Mouse (Mus musculus) gastrocnemius, adult 8-10 months (tissue): ENCODE measurements around the gene Pptc7. TPM values are rescaled to one million over a fixed set of nuclear protein-coding genes. Genes with fewer than 3 reads are reported as not detected.
A peak's percentile ranks its signal among the peaks of the same experiment; 100 is the strongest.

Experiments used
- DNase-seq, 2 experiments: peaks; one replicate each; pipeline ENCODE4 v3.0.0; 2022; ENCODE audit warnings: low spot score in 2 of 2
- total RNA-seq, 4 experiments: library from RNA; stranded (reverse); gene quantifications; 2 replicates each; pipeline ENCODE4 v1.2.4; 2022

Pptc7 gene
- 100 to 1,000 TPM in 2 of 4 experiments, 10 to 100 TPM in 2; 91.8 to 110 (median 100.0) TPM for total RNA-seq

DNA sequence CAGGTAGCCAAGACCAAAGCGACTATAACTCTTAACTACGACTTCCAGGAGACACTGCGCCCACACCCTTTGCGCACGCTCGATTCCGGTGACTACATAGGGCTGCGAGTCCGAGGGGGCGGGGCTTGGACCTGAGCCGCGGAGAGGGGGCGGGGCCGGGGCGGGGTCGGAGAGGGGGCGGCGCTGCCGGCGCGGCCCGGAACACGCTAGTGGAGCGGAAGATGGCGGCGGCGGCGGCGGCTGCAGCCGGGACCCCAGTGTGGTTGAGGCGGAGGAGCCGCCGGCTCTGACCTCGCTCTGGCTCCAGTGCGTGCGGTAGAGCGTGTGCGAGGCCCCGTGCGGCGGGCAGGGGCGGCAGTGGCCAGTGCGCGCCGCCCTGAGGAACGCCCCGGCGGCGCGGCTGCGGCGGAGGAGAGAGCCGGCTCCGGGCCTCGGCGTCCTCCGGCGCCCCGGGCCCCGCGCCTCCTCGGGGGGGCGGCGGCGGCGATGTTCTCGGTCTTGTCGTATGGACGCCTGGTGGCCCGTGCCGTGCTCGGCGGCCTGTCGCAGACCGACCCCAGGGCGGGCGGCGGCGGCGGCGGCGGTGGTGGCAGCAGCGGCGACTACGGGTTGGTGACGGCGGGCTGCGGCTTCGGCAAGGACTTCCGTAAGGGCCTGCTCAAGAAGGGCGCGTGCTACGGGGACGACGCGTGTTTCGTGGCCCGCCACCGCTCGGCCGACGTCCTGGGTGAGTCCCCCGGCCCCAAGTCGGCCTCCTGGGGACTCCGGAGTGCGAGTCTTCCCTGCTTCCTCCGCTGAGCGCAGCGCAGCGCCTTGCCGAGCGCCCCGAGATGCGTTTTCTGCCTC lies at the start of gene Pptc7:
Pptc7 (plus strand) TSS at position 183 of the 846 bp plus-strand sequence.
- peak; percentile 72 to 84 for DNase-seq

DNA sequence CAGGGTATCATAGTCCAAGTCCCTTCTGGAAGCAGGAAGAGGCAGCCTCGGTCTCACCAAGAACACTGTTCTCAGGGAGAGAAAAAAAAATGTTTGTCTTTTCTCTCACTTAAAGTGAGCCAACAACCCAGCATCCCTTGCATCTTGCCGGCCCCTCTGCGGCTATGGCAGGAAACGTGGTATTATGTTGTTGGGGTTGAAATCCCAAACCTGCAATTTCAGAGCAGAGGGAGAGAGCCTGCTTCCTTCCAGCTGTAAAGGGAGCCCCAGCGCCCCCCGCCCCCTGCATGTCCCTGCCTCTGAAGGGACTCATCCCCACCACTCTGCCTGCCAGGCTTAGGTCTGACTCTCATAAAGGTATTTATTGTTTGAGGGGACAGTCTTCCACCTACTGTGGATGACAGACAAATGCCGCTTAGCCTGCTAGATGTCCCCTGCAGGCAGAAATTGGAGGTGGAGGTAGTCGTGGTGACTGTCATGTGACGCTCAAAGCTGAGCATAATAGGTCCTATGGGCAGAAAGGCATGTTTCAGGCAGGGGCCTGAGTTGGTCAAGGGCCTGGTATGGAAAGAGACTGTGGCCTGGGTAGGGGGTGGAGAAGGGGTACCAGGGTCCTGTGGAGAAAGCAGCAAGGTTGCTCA lies 48.8 kb upstream of the Pptc7 start:
- no peak for DNase-seq

DNA sequence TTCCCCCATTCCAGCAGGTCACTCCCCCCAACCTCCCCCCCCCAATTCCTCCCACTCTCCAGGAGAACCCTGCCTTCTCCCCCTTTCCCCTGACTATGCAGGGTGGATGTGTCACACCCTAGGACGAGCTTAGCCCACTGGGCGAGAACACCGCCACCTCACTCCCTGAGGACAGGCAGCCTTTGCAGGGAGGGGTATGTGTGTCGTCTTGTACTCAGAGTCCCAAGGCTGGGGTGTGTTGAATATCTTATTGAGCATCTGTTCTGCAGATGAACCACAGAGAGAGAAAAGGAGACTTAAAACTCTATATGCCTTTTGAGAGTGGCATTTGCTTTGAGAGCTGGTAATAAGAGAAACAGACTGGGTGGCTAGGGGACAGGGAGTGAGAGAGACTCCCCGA lies 47.0 kb upstream of the Pptc7 start:
- DNase-seq, result no peak

DNA sequence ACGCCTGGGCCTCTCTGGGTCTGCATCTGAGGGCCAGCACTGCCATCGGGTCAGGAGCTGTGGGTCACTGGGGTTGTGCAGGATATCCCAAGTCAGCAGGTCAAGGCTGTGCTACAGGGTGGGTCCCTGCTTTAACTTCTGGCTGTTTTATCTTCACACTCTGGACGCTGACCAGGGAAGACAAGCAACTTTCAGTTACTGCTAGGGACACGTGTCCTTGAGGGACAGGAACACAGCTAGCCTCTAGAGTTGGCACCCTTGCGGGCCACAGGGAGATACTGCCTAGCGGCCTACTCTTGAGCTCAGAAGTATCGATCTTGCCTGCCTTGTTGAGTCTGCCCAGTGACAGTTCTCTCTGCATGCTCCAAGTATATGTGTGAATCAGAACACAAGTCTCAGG lies 44.5 kb upstream of the Pptc7 start:
- DNase-seq, result no peak

DNA sequence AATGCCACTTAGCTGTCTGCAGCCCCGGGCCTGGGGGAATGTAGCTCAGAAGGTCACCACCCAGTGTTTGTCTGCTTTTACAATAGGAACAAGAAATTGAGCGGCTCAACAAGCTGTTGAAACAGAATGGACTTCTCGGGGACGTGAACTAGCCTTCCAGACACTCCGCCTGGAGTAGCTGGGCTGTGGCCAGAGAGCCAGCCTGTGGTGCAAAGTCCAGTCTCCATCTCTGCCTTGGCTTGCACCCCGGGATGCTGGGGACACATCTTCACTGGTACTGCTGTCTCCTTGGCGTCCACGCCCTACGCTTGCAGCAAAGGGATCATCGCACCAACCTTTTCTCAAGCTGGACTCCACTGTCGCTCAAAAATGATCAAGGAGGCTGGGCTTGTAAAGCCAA lies 43.6 kb upstream of the Pptc7 start:
- DNase-seq, result no peak

DNA sequence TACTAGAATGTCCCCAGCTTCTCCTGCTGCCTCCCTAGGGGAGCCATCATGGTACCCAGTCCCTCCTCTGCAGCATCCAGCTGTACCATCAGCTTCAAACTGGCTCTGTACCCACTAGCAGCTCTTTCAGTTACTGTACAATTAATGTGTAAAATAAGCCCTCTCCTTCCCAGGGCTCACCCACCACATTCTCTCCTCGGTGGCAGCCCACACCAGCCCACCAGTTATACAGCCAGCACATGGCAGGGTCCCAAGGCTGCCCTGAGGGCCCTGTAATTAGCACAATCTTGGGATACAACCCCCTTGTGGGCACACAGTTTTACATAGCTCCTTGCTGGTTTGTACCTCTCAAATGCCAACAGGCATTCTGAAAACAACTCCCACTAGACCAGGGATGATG lies 43.2 kb upstream of the Pptc7 start:
- DNase-seq, result no peak

DNA sequence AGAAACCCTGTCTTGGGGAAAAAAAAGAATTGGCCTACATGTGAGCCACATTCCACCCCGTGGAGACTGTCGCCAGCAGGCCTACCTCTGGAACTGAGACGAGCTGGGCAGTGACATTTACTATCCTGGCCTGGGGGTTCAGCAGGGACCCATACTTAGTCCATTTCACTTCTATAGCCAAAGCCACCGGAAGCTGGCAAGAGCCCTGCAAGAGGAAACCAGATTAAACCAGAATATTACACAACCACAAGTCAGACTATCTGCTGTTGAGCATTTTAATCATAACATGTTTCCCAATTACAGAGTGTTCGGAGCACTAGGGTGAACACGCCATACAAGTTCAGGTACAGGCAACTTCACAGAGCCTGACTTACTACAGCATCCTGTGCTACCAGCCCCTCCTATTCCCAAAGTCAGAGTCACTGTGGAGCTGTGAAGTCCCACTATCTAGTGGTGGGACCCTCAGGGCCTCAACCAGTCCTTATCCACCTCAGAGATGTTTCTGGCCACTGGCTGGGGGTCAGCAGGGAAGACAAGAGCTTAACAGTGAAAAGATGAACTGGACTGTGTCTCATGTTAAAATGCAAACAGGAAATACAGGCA lies 41.5 kb upstream of the Pptc7 start:
- DNase-seq, result no peak

DNA sequence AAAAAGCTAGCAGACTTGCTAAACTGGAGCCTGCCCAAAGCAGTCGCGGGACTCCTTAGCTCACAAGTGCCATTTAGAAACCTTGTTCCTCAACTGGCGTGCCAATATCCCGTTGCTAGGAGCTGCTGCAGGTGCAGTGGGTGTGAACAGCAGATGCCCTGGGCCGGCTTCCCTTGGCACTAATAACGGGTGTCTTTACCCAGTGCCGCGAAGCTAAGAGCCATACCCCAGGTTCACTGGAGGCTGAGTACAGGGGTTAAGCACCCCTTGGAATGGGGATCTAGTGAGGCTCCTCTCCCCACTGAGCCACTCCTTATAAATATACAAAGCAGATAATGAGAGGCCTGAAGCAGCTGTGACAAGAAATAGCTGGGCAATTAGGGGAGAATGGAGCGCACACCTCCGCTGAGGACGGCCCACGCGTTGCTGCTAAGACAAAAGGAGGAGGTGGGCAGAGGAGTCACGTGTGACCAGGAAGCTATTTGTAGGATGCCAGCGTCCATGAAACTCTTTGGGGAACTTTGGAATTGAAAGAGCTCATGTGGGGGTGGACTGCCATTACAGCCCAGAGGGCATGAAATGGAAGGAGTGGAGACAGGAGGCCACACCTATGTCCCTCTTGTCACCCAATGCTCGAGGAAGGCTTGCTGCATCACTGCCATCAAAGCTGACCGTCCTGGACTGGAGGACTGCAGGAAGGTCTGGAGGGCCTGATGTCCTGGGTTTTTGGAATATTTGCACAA lies 40.2 kb upstream of the Pptc7 start:
- DNase-seq, result no peak

DNA sequence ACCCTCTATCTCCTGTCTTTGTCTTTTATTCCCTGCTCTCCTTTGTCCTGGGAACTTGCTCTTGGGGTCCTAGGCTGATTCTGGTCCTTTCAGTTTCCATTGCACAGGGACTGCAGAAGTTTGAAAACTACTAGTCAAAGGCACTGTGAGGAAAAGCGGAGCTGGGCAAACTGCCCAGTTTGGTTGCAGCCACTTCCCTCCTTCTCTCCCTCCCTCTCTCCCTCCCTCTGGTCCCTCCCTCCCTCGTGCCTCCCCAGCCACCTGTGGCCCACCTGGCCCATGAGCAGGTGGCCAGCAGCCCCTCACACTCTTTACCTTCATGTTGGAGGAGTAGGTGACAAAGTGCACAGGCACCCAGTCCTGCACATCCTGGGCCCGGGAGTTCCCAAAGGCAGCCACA lies 39.0 kb upstream of the Pptc7 start:
- no peak for DNase-seq

DNA sequence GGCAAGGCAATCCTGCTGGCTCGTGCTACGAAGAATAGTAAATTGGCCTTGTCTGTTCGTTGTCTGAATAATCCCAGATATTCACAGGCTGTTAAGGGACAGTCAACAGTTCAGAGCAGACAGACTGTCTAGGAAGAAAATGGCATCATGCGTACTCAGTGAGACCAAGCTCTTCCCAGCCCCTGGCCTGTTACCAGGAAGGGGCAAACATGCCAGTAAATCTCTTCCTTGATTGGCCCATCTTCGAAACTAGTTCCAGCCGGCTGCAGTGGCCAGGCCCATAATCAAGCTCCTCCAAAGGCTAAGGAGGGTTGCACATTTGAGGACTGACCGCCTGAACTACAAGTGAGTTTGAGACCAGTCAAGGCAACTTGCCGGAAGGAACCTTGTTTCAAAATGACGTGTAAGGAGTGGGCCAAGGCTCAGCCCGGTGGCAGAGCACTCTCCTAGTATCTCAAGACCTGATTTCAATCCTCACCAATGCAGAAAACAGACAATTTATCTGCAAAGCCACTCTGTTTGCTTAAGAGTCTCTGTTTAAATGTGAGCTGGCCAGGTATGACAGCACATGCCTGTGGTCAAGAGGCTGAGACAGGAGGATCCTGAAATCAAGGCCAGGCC lies 37.5 kb upstream of the Pptc7 start:
- no peak for DNase-seq

DNA sequence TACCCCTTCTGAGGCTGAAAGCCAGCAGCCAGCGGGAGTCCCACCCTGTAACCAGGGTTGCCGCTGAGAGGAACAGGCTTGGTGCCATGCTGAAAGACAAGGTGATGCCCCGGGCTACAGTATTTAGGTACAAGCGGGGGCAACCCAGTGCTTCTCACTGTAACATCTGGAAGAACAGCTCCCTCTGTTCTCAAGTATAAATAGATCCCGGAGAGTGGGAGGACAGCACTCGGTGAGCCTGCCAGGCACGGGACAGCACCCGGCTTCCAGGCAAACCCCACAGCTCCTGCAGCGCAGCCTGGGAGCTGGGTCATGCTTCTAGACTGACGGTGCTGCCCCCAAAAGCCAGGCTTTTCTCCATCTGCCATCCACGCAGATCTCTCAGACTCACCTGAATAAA lies 36.6 kb upstream of the Pptc7 start:
- no peak for DNase-seq

DNA sequence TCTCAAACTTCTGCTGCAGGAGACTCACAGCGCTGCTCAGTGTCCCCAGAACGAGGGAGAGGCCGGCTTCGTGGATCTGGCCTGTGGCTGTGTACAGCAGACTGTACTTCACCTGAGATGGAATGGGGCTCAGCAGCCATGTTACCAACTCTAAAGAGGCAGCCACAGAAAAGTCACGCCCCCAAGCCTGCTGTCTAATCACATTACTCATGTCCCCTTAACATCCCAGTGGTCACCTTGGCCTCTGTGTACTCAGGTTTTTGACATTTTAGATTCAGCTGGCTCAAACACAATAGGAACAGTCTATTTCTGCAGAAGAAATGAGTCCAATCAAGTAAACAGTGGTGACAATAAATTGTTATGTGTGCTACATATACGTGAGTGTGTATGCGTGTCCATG lies 36.2 kb upstream of the Pptc7 start:
- DNase-seq, result no peak

DNA sequence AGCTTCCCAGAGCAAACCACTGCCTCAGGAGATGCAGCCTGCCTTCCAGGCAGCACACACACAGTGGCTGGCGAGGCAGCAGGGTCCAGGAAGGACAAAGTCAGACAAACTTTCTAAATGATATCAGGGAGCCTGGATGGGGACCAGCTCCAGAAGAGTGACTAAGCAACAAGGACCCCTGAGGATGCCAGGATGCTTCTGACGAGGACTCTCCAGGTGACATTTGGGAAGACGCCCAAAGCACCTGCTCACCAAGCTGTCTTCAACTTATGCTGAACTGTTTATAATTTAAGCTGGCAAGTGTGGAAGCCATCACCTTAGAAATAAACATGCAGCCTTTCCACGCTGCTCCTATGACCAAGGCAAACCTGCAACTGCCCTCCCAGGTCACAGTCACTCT lies 34.9 kb upstream of the Pptc7 start:
- DNase-seq, result no peak

DNA sequence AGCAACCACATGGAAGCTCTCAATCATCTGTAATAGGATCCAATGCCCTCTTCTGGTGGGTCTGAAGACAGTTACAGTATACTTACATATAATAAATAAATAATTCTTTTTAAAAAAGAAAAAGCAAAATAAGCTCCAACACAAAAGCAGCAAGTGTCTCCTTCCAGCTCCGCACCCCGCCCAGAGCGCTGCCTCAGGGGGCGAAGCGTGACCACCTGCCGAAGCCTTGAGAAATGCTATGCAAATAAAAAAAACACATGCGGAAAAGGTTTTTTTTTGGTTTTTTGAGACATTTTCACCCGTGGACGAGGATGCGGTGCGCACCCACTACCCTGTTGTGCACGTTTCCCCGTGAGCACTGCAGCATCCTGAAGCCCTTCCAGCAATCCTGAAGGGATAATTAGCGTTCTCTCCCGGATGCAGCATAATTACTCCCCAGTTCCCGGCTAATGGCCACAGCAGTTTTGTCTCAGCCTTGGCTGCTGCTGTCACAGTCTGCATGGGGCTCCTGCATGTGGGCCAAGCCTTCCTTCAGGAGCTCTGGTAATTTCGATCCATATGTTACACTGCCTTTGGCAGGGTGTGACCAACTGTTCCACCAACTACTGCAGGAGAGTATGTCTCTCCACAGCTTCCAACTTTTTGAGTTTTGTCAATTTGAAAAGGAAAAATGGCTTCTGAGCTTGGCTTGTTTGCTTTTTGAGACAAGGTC lies 32.1 kb upstream of the Pptc7 start:
- no peak for DNase-seq

DNA sequence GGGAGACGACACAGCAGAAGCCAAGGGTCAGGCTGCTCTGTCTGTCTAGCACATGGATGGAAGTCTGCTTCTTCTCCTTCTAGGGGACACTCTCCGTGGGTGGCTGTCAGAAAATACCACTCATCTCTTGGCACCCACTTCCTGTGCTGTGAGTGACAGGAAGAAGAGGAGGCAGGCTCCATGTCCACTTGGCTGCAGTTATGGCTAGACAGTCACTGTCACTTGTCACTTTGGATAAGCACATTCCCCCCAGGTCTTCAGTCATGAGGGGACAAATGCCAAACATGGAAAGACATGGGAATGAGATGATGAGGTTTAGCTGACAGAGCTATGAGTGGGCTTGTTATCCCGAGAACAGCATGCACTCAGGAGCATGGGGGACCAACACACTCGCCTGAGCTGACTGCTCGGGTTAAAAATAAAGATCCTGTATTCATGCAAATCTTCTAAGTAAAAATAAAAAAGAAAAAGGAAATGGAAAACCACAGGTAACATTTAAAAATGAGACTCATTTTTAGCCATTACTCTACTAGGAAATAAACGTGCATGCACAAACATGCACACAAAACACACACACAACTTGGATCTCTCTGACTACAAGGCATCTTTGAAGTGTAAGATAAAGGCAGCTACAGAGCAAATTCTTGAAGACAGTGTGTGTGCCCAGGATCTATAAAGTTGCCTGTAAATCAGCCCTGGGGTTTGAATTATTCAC lies 26.0 kb upstream of the Pptc7 start:
- DNase-seq, result no peak

DNA sequence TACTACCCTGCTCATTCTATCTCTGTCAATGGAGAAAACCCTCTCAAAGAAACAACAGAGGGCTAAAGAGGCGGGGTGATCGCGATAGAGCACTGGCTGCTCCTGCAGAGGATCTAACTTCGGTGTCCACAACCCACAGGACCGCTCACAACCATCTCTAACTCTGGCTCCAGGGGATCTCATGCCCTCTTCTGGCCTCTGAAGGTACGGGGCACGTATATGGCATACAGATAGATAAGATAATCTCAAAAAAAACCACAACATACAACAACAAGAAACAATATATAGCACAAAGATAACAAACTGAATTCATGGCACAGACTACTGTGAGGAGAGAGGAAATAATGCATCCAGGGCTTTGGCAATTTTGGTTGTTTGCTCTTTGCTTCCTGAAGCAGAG lies 22.1 kb upstream of the Pptc7 start:
- no peak for DNase-seq

DNA sequence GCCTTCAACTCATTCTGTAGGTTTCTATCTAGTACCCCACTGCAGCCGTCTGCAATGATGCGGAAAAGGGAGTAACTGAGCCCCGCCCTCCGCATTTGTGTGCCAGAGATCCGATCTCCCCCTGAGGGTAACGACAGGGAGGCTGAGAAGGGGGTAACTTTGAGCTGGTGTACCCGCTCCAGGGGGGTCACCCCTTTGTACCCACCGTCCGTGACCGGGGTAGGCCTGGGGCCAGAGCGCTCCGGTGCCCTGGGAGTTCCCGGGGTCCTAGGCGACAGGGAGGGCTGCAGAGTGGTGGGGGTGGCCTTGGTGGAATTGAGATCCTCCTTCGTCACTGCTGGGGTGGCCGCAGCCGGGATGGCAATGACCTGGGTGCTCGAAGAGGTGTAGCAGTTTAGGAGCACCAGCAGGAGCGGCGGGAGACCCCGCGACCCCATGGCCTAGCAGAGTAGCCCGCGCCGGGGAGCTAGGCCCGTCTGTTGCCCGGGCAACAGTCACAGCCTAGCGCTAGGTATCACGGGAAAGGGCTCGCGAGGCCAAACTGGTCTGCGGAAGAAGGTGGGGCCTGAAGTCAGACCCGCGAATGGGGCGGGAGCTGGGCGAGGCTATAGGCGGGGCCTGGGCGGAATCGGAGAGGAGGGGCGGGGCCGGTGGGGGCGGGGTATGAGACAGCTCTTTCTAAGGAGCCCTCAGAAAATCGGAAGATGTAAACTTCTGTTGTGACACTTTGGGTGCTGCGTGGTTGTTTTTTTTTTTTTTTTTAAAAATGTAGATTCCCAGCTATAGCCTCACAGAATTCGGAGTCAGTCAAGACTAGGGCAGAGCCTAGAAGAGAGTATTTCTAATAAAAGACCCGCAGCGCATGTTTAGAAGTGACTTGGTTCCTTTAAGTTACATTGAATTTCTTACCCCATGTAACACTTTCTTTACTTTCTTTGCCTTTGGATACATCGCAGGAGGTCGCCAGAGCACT lies 19.9 kb upstream of the Pptc7 start, which contains the start of gene Tctn1:
Tctn1 (minus strand) TSS at position 528 of the 973 bp plus-strand sequence.
- peak; percentile 62 to 82 for DNase-seq

DNA sequence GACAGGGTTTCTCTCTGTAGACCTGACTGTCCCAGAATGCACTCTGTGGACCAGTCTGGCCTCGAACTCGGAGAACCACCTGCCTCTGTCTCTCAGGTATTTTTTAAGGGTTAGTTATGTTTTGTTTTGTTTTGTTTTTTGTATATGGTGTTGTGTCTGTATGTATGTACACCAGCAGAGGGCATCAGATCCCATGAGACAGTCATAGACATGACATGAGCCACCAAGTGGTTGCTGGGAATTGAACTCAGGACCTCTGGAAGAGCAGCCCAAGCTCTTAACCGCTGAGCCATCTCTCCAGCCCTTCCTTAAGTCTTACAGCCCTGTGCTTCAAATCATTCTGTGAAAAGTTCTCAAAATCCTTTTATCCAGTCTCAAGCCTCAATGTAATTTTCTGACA lies 19.0 kb upstream of the Pptc7 start:
- no peak for DNase-seq

DNA sequence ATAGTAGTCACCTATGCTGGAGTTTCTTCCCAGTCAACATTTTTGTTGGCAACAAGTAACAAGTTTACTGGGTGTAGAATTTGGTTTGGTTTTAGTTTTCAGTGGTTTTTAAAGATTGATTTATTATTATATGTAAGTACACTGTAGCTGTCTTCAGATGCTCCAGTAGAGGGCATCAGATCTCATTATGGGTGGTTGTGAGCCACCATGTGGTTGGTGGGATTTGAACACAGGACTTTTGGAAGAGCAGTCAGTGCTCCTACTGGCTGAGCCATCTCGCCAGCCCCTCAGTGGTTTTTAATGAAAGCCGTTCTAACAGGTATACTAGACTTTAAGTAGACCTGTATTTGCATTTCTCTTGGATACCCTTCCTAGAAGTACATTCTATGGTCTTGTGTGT lies 18.2 kb upstream of the Pptc7 start:
- no peak for DNase-seq
